Mouse (Mus musculus) liver, embryonic 13.5 days (tissue): ENCODE measurements around the gene Ppargc1a. TPM values are rescaled to one million over a fixed set of nuclear protein-coding genes. Genes with fewer than 3 reads are reported as not detected.

Source experiments
- ATAC-seq: fragments of 200-750 bp; cut with Nextera tagmentation; 2 replicates; pipeline ENCODE4 v1.8.0; 2017; ENCODE audit warnings: low read depth, mild to moderate bottlenecking, moderate number of reproducible peaks, moderate library complexity
- DNase-seq: peaks from one replicate; pipeline ENCODE4 v3.0.0; 2022
- H3K27ac ChIP-seq: fragments of 300-500 bp; sonication (generic); 2 replicates; pipeline ENCODE4 v1.5.1; 2015; ENCODE audit warnings: moderate library complexity, mild to moderate bottlenecking, inconsistent platforms
- H3K27me3 ChIP-seq: fragments of 300-500 bp; sonication (generic); 2 replicates; pipeline ENCODE4 v1.6.1; 2015; ENCODE audit warnings: mild to moderate bottlenecking, inconsistent platforms
- H3K36me3 ChIP-seq: fragments of 300-500 bp; sonication (generic); 2 replicates; pipeline ENCODE4 v1.6.1; 2015; ENCODE audit warnings: mild to moderate bottlenecking, inconsistent platforms
- H3K4me1 ChIP-seq: fragments of 300-500 bp; sonication (generic); replicated peaks from 2 replicates; pipeline ENCODE4 v1.6.1; 2015; ENCODE audit warnings: inconsistent platforms
- H3K4me2 ChIP-seq: fragments of 300-500 bp; sonication (generic); 2 replicates; pipeline ENCODE4 v1.6.1; 2015; ENCODE audit warnings: inconsistent platforms, mild to moderate bottlenecking, moderate library complexity
- H3K4me3 ChIP-seq: fragments of 300-500 bp; sonication (generic); replicated peaks from 2 replicates; pipeline ENCODE4 v1.5.1; 2015; ENCODE audit warnings: mild to moderate bottlenecking, inconsistent platforms
- H3K9ac ChIP-seq: fragments of 300-500 bp; sonication (generic); 2 replicates; pipeline ENCODE4 v1.6.1; 2015; ENCODE audit warnings: mild to moderate bottlenecking, inconsistent platforms
- H3K9me3 ChIP-seq: fragments of 300-500 bp; sonication (generic); replicated peaks from 2 replicates; pipeline ENCODE4 v1.6.1; 2016; ENCODE audit warnings: inconsistent platforms
- WGBS: fragments of 180-500 bp; shearing (Covaris S2); methylation state at CpG from one replicate; pipeline ENCODE4 v1.1.7; 2015; ENCODE audit not compliant: insufficient replicate concordance; 5-methylcytosine and 5-hydroxymethylcytosine counted together
- polyA plus RNA-seq: library from polyadenylated mRNA; unstranded; fragments of >200 nt; fragmentation: Nextera tagmentation; extraction: Ambion mirVana; gene quantifications from 2 replicates; pipeline ENCODE4 v1.2.1, GENCODE M21; 2015

The Ppargc1a gene
- polyA plus RNA-seq, 1 experiment from 2014 or later = 1.4 TPM

DNA sequence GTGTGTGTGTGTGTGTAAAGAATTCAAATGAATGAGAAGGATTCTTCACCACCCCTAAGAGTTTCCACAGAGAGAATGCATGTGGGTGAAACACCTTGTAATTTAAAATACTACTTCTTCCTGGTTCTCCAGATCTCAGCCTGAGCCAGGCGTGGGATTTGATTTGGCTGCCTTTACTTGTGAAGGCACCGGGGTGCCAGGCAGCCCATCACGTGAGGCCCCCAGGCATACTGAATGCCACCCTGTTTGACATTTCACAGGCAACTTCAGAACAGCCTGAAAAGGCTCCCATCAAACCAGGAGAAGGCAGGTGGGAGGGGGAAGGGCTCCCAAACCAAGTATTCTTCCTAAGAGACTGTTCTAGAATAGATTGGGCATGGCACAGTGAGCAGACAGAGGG, 16.1 kb upstream of the Ppargc1a start:
- 0 out of 2 replicates have a peak, but pooled peaks cover 6% of the 10 kb centered on the region for H3K4me1 ChIP-seq
- ATAC-seq = no peak
- no peak for DNase-seq
- H3K9me3 ChIP-seq = no peaks in the 10 kb centered on the region
- no peak overlapping the region for H3K9ac ChIP-seq
- no peak overlapping the region for H3K27ac ChIP-seq
- WGBS = 73% methylated on average over 3 of the region's 3 CpGs
- H3K4me3 ChIP-seq = no peak overlapping the region
- H3K27me3 ChIP-seq = no peaks in the 10 kb centered on the region
- H3K36me3 ChIP-seq = no peaks in the 10 kb centered on the region
- H3K4me2 ChIP-seq = no peak overlapping the region

DNA sequence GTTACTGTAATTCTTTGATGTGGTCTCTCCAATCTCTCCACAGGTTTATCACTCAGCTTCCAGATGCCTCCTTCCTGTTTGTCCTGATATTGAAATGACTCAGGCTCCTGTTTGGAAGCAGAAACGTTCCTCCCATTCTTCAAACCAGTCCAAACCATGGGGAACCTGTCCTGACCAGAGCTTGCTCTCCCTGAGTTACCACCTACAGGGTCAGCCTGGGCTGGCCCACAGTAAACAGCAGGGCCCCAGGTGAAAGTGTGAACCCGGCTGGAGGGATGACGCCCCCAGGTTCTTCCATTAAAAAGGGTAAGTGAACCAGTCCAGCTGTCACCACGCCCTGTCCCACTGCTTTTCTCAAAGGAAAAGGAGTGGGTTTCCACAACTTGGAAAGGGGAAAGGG, 15.5 kb upstream of the Ppargc1a start:
- Histone ChIP-seq H3K9ac (no peak overlapping the region), H3K27ac (no peak overlapping the region), H3K4me2 (no peak overlapping the region), H3K9me3 (no peaks in the 10 kb centered on the region), H3K36me3 (no peaks in the 10 kb centered on the region), H3K4me3 (no peak overlapping the region), H3K27me3 (no peaks in the 10 kb centered on the region), H3K4me1 (0 out of 2 replicates have a peak, but pooled peaks cover 6% of the 10 kb centered on the region)
- DNase-seq = no peak
- WGBS = 40% methylated on average over 4 of the region's 4 CpGs
- no peak for ATAC-seq

DNA sequence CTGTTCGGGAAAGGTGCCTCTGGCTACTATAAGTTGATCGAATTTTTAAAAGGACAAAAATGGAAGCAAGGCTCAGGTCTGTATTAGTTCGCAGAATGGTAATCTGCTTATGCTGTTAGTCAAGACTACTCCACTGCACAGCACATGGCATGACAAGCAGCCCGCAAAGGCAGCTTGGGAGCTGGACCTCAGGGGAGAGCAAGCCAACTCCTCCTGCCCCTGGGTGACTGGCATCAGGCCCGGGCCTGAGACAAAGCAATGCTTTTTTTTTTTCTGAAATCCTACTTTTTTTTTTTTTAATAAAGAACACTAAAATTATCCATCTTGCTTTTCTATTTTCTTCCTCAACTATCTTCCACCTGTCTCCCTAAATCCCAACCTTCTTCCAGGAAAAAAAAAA, 15.1 kb upstream of the Ppargc1a start:
- WGBS = 76% methylated on average over 5 of the region's 5 CpGs
- Histone ChIP-seq H3K27ac (no peak overlapping the region), H3K4me1 (0 out of 2 replicates have a peak, but pooled peaks cover 6% of the 10 kb centered on the region), H3K27me3 (no peaks in the 10 kb centered on the region), H3K4me3 (no peak overlapping the region), H3K9me3 (no peaks in the 10 kb centered on the region), H3K9ac (no peak overlapping the region), H3K36me3 (no peaks in the 10 kb centered on the region), H3K4me2 (no peak overlapping the region)
- no peak for ATAC-seq
- DNase-seq = no peak

DNA sequence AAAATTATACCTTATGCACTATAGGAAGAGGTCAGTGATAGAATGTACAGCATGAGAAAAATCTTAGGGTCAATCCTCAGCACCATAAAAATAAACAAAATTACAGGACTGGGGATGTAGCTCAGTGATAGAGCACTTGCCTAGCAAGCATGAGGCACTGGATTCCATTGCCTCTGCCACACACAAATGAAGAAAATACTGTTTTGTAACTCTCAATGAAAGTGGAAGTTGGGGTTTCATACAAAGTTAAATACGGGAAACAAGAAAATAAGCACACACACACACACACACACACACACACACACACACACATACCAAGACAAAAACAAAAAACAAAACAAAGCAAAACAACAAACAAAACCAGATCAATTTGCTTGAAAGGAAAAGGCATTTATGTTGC, 10.1 kb upstream of the Ppargc1a start:
- Histone ChIP-seq H3K9me3 (no peaks in the 10 kb centered on the region), H3K4me1 (no peaks in the 10 kb centered on the region), H3K27ac (no peak overlapping the region), H3K36me3 (no peaks in the 10 kb centered on the region), H3K9ac (no peak overlapping the region), H3K4me3 (no peak overlapping the region), H3K4me2 (no peak overlapping the region), H3K27me3 (no peaks in the 10 kb centered on the region)
- ATAC-seq (no peak), DNase-seq (no peak)
- WGBS = 64% methylated on average over 1 of the region's 1 CpGs

DNA sequence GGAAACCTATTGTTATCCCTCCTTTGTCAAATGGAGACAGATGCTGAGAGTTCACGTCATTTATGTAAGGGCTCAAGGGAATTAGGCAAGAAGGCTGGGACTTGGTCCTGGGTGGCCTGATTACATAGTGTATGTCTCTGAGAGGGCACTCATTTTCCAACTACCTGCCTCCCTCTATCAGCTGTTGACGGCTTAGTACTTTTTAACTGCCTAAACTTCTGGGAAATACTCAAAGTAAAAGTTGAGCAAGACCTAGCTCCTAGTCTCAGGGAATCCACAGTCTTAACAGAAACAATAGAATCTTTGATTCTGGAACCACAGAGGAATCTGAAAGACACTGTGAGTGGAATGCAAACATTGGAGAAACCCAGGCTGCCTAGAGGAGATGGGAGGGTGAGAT, 6.2 kb upstream of the Ppargc1a start:
- WGBS = 45% methylated on average over 2 of the region's 2 CpGs
- H3K9ac ChIP-seq = no peak overlapping the region
- no peaks in the 10 kb centered on the region for H3K9me3 ChIP-seq
- no peaks in the 10 kb centered on the region for H3K36me3 ChIP-seq
- no peak overlapping the region for H3K4me3 ChIP-seq
- no peak overlapping the region for H3K4me2 ChIP-seq
- no peak for ATAC-seq
- no peaks in the 10 kb centered on the region for H3K4me1 ChIP-seq
- no peaks in the 10 kb centered on the region for H3K27me3 ChIP-seq
- no peak for DNase-seq
- no peak overlapping the region for H3K27ac ChIP-seq

DNA sequence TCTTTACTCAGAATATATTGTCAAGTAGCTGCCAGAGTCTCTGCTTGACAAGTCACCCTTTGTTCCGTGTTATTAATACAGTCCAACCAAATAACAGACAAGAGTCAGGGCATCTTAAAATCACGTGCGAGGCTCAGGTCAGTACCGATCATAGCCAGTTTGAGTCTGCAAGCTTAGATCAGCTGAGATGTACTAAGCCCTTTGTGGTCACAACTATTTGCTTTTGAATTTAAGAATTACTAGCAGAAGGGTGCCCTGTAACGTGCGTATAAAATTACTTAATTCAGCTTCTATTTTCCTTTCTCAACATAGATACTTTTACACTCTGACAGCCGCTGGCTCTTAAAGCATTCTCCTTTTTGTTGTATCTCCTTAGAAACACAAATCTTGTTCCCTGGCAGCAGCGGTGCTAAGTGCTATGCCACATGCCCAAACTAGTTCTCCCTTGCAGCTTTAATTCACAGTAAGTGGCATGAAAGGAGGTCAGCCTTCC, 718 bp upstream of the Ppargc1a start:
- no peak overlapping the region for H3K4me3 ChIP-seq
- H3K9ac ChIP-seq = no peak overlapping the region
- H3K27me3 ChIP-seq = no peaks in the 10 kb centered on the region
- no peak overlapping the region for H3K4me2 ChIP-seq
- ATAC-seq = no peak
- H3K9me3 ChIP-seq = no peaks in the 10 kb centered on the region
- WGBS = 72% methylated on average over 8 of the region's 8 CpGs
- no peak overlapping the region for H3K27ac ChIP-seq
- no peaks in the 10 kb centered on the region for H3K36me3 ChIP-seq
- no peak for DNase-seq
- H3K4me1 ChIP-seq = no peaks in the 10 kb centered on the region

DNA sequence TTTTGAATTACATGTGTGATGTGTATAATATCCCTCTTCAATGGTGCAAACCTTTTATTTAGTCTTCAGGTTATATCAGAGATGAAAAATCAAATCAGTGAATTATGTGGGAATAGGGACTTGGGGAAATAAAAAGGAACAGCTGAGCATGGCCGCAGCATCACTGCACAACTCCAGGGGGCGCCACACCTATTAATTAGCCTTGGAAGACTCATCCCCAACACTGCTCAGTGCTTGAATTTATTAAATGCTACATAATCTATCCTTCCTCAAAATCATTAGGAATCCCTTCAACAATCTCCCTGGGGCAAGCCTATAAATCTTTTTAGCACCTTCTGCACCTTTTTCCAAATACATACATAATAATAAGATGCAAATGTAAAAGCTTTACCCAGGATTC, 1.9 kb downstream of the Ppargc1a start:
- Histone ChIP-seq H3K4me1 (no peaks in the 10 kb centered on the region), H3K9me3 (no peaks in the 10 kb centered on the region), H3K4me2 (no peak overlapping the region), H3K27me3 (no peaks in the 10 kb centered on the region), H3K9ac (no peak overlapping the region), H3K4me3 (no peak overlapping the region), H3K27ac (no peak overlapping the region), H3K36me3 (no peaks in the 10 kb centered on the region)
- ATAC-seq = no peak
- 45% methylated on average over 2 of the region's 2 CpGs for WGBS
- DNase-seq = no peak

DNA sequence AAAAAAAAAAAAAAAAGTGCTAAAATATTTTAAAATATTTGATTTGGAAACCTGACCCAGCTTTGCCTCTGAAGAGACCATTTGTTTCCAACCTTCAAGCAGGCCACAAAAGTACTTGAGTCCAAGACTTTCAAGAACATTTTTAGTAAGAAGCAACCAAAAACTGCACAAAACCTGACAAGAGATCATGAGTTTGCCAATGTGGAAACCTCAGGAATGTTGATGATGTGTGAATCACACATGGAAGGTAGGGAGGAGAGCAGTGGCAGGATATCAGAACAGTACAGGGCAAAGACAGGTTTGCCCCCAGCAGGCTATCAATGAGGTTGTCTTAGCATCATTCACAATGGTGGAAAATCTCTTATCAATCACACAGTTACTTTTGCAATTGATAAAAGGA, 2.5 kb downstream of the Ppargc1a start:
- Histone ChIP-seq H3K9me3 (no peaks in the 10 kb centered on the region), H3K4me2 (no peak overlapping the region), H3K27me3 (no peaks in the 10 kb centered on the region), H3K9ac (no peak overlapping the region), H3K27ac (no peak overlapping the region), H3K4me3 (no peak overlapping the region), H3K4me1 (no peaks in the 10 kb centered on the region), H3K36me3 (no peaks in the 10 kb centered on the region)
- DNase-seq (no peak), ATAC-seq (no peak)

DNA sequence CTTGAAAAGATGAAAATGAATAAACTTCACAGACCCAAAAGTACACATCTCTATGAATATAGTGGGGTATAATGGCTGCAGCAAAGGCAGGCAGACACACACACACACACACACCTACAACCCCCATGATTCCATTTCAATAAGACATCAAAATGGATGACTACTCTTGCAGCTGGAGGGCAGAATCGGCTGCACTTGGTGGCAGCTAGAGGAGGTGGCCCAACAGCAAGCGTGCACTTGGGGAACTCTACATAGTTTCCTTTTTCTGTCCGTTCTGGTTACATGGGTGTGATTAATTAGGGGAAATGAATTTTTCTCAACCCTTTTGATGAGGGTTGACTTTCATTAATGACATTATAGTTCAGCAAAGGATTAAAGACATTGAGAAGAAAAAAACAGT, 4.0 kb downstream of the Ppargc1a start:
- H3K27ac ChIP-seq = no peak overlapping the region
- H3K4me1 ChIP-seq = no peaks in the 10 kb centered on the region
- H3K4me3 ChIP-seq = no peak overlapping the region
- ATAC-seq (no peak), DNase-seq (no peak)
- no peaks in the 10 kb centered on the region for H3K9me3 ChIP-seq
- H3K9ac ChIP-seq = no peak overlapping the region
- WGBS = 50% methylated on average over 3 of the region's 3 CpGs
- H3K36me3 ChIP-seq = no peaks in the 10 kb centered on the region
- H3K4me2 ChIP-seq = no peak overlapping the region
- H3K27me3 ChIP-seq = no peaks in the 10 kb centered on the region

DNA sequence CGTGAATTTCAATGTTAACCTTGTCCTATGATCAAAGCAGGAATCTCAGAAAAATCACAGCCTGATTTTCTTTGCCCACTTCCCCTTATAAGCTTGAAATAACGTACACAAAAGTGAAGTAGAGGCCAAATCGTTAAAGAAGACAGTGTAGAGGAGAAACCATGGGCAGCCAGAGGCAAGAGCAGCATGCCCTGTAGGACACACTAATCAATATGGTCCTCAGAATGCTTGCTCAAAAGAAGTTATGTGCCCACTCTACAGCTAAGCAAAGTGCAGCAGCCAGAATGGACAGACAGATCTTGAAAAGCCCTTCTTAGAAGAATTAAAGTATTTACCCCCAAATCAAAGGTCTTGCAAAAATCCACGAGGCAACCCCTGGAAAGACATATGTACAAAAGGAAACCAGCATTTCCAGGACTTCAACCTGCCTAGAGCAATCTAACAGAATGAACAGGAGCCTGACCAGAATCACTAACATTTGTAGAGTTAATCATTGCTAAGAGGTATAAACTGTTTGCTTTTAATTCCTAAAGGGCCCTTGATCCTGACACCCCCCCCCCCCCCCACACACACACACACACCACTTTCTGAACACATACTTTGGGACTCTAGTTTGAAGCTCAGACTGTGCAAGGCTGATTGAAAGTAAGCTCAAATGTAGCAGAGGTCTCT, 9.8 kb downstream of the Ppargc1a start:
- WGBS = 31% methylated on average over 4 of the region's 4 CpGs
- no peak for DNase-seq
- ATAC-seq = peak; percentile 63
- no peaks in the 10 kb centered on the region for H3K4me1 ChIP-seq
- H3K27ac ChIP-seq = peak overlapping the region; percentile 53; the same call in 1 of the 2 replicates
- peaks cover 5% of the 10 kb centered on the region; the same call in 1 of the 2 replicates for H3K27me3 ChIP-seq
- H3K9me3 ChIP-seq = no peaks in the 10 kb centered on the region
- H3K4me2 ChIP-seq = no peak overlapping the region
- no peak overlapping the region for H3K4me3 ChIP-seq
- no peak overlapping the region for H3K9ac ChIP-seq
- no peaks in the 10 kb centered on the region for H3K36me3 ChIP-seq

DNA sequence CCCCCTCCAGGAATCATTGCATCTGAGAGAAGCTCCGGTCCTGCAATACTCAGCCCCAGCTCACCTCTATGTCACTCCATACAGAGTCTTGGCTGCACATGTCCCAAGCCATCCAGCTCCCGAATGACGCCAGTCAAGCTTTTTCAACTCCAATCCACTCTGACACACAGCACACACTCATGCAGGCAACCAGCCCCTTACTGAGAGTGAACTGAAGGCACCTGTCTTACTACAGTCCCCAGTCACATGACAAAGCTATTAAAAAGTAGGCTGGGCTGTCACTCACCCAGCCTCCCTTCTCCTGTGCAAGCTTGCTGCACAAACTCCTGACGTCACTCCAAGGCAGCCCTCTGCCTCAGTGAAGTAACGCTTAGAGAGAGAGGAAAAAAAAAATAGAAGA, 13.9 kb downstream of the Ppargc1a start:
- ATAC-seq (peak; percentile 61), DNase-seq (no peak)
- Histone ChIP-seq H3K4me1 (no peaks in the 10 kb centered on the region), H3K27me3 (peaks cover 5% of the 10 kb centered on the region; the same call in 1 of the 2 replicates), H3K27ac (no peak overlapping the region), H3K9ac (no peak overlapping the region), H3K36me3 (no peaks in the 10 kb centered on the region), H3K9me3 (no peaks in the 10 kb centered on the region), H3K4me2 (peak overlapping the region; percentile 58), H3K4me3 (peak overlapping the region; percentile 56)
- WGBS = 17% methylated on average over 5 of the region's 5 CpGs

DNA sequence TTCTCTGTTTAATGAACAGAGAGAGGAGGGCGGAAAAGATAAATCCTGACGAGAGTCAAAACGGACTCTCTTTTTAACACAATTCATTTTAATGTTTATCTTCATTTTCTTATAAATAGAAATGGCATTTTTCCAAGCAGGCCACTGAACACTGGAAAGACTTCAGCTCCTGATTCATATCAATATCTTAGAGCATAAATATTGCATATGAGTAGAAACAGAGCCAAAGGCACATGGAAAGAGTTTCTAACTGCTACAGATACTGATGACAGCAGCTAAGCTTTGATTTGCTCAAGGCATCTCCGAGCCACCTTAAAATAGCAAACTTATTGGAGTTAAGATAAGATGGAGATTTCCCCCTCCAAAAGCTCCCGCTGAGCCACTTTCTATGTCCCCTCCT, 14.3 kb downstream of the Ppargc1a start:
- Histone ChIP-seq H3K4me2 (peak overlapping the region; percentile 58), H3K27me3 (peaks cover 5% of the 10 kb centered on the region; the same call in 1 of the 2 replicates), H3K4me3 (peak overlapping the region; percentile 56), H3K27ac (no peak overlapping the region), H3K36me3 (no peaks in the 10 kb centered on the region), H3K9ac (0 out of 2 replicates have a peak overlapping the region, but pooled peaks have one; percentile 41), H3K9me3 (no peaks in the 10 kb centered on the region), H3K4me1 (no peaks in the 10 kb centered on the region)
- no peak for DNase-seq
- ATAC-seq = no peak
- WGBS = 12% methylated on average over 5 of the region's 5 CpGs
